Mouse (Mus musculus) lung, embryonic 16.5 days (tissue): ENCODE measurements around the gene Gm49387. TPM values are rescaled to one million over a fixed set of nuclear protein-coding genes. Genes with fewer than 3 reads are reported as not detected.

Source experiments
- ATAC-seq: fragments of 200-750 bp; cut with Nextera tagmentation; 2 replicates; pipeline ENCODE4 v1.8.0; 2017; ENCODE audit warnings: low read depth, mild to moderate bottlenecking, moderate library complexity
- H3K27ac ChIP-seq: fragments of 300-500 bp; sonication (generic); 2 replicates; pipeline ENCODE4 v1.5.1; 2014; ENCODE audit warnings: mild to moderate bottlenecking, control low read depth, low read length
- H3K27me3 ChIP-seq: fragments of 300-500 bp; sonication (generic); 2 replicates; pipeline ENCODE4 v1.6.1; 2014; ENCODE audit warnings: low read depth, low read length, mixed read lengths; ENCODE audit not compliant: control insufficient read depth, insufficient read depth
- H3K36me3 ChIP-seq: fragments of 300-500 bp; sonication (generic); 2 replicates; pipeline ENCODE4 v1.6.1; 2014; ENCODE audit warnings: low read length; ENCODE audit not compliant: control insufficient read depth, insufficient read depth
- H3K4me1 ChIP-seq: fragments of 300-500 bp; sonication (generic); replicated peaks from 2 replicates; pipeline ENCODE4 v1.6.1; 2014; ENCODE audit warnings: low read length, mixed read lengths; ENCODE audit not compliant: control insufficient read depth, insufficient read depth
- H3K4me2 ChIP-seq: fragments of 300-500 bp; sonication (generic); 2 replicates; pipeline ENCODE4 v1.6.1; 2014; ENCODE audit warnings: low read depth, low read length, control low read depth
- H3K4me3 ChIP-seq: fragments of 300-500 bp; sonication (generic); 2 replicates; pipeline ENCODE4 v1.5.1; 2014; ENCODE audit warnings: mild to moderate bottlenecking, low read length, control low read depth
- H3K9ac ChIP-seq: fragments of 300-500 bp; sonication (generic); 2 replicates; pipeline ENCODE4 v1.6.1; 2014; ENCODE audit warnings: low read length, control low read depth
- H3K9me3 ChIP-seq: fragments of 300-500 bp; sonication (generic); 2 replicates; pipeline ENCODE4 v1.6.1; 2016; ENCODE audit warnings: low read length; ENCODE audit not compliant: control insufficient read depth
- WGBS: fragments of 180-500 bp; shearing (Covaris S2); extraction: QIAGEN DNeasy Blood & Tissue Kit; methylation state at CpG from one replicate; pipeline ENCODE4 v1.1.7; 2014; 5-methylcytosine and 5-hydroxymethylcytosine counted together
- polyA plus RNA-seq: library from polyadenylated mRNA; unstranded; fragments of >200 nt; fragmentation: Nextera tagmentation; extraction: Ambion mirVana; gene quantifications from 2 replicates; pipeline ENCODE4 v1.2.1, GENCODE M21; 2015

The Gm49387 gene
- polyA plus RNA-seq, 1 experiment from 2014 or later, result 1.6 TPM

GRCm38 (mm10) chr14:31656386-31656785 is 15.7 kb upstream of the Gm49387 start:
- peaks cover 21% of the 10 kb centered on the region for H3K4me1 ChIP-seq
- ATAC-seq, result no peak

GRCm38 (mm10) chr14:31655406-31655805 is 14.7 kb upstream of the Gm49387 start:
- Histone ChIP-seq H3K4me3 (no peak overlapping the region), H3K9ac (no peak overlapping the region), H3K9me3 (peaks cover 1% of the 10 kb centered on the region; the same call in 1 of the 2 replicates), H3K4me2 (no peak overlapping the region), H3K27me3 (no peaks in the 10 kb centered on the region), H3K36me3 (no peaks in the 10 kb centered on the region), H3K4me1 (peaks cover 17% of the 10 kb centered on the region), H3K27ac (no peak overlapping the region)
- WGBS, result 77% methylated on average over 14 of the region's 14 CpGs
- ATAC-seq, result no peak

More at GRCm38 (mm10) chr14:31656386-31656785, 15.7 kb upstream of the Gm49387 start:
- H3K36me3 ChIP-seq, result no peaks in the 10 kb centered on the region
- H3K9ac ChIP-seq, result no peak overlapping the region
- no peaks in the 10 kb centered on the region for H3K9me3 ChIP-seq
- no peak overlapping the region for H3K27ac ChIP-seq
- H3K4me3 ChIP-seq, result no peak overlapping the region
- H3K4me2 ChIP-seq, result no peak overlapping the region
- no peaks in the 10 kb centered on the region for H3K27me3 ChIP-seq
- WGBS, result 58% methylated on average over 7 of the region's 7 CpGs

- no peak for ATAC-seq
- WGBS, result 85% methylated on average over 5 of the region's 5 CpGs
- H3K4me1 ChIP-seq, result peaks cover 13% of the 10 kb centered on the region
- H3K36me3 ChIP-seq, result no peaks in the 10 kb centered on the region
- H3K9me3 ChIP-seq, result peaks cover 3% of the 10 kb centered on the region; the same call in 1 of the 2 replicates
- H3K4me3 ChIP-seq, result no peak overlapping the region
- H3K27me3 ChIP-seq, result no peaks in the 10 kb centered on the region
- no peak overlapping the region for H3K4me2 ChIP-seq
- H3K9ac ChIP-seq, result no peak overlapping the region
- H3K27ac ChIP-seq, result no peak overlapping the region
Measured at GRCm38 (mm10) chr14:31654816-31655215, 14.1 kb upstream of the Gm49387 start.

- H3K4me2 ChIP-seq, result no peak overlapping the region
- WGBS, result 68% methylated on average over 14 of the region's 14 CpGs
- H3K9me3 ChIP-seq, result peaks cover 3% of the 10 kb centered on the region; the same call in 1 of the 2 replicates
- H3K27me3 ChIP-seq, result no peaks in the 10 kb centered on the region
- H3K4me1 ChIP-seq, result peaks cover 5% of the 10 kb centered on the region; the same call in 1 of the 2 replicates
- H3K4me3 ChIP-seq, result no peak overlapping the region
- H3K27ac ChIP-seq, result no peak overlapping the region
- H3K9ac ChIP-seq, result no peak overlapping the region
- H3K36me3 ChIP-seq, result no peaks in the 10 kb centered on the region
- no peak for ATAC-seq
Measured at GRCm38 (mm10) chr14:31653101-31653875, 12.6 kb upstream of the Gm49387 start.

- Histone ChIP-seq H3K9me3 (peaks cover 3% of the 10 kb centered on the region; the same call in 1 of the 2 replicates), H3K4me2 (no peak overlapping the region), H3K27me3 (no peaks in the 10 kb centered on the region), H3K36me3 (no peaks in the 10 kb centered on the region), H3K9ac (no peak overlapping the region), H3K4me1 (peaks cover 5% of the 10 kb centered on the region; the same call in 1 of the 2 replicates), H3K4me3 (no peak overlapping the region), H3K27ac (no peak overlapping the region)
- no peak for ATAC-seq
- 70% methylated on average over 1 of the region's 1 CpGs for WGBS
Measured at GRCm38 (mm10) chr14:31652624-31653023, 11.9 kb upstream of the Gm49387 start.

GRCm38 (mm10) chr14:31652106-31652505 is 11.4 kb upstream of the Gm49387 start:
- no peak for ATAC-seq
- Histone ChIP-seq H3K27me3 (no peaks in the 10 kb centered on the region), H3K9ac (no peak overlapping the region), H3K36me3 (no peaks in the 10 kb centered on the region), H3K4me2 (no peak overlapping the region), H3K4me1 (no peaks in the 10 kb centered on the region), H3K27ac (no peak overlapping the region), H3K9me3 (peaks cover 3% of the 10 kb centered on the region; the same call in 1 of the 2 replicates), H3K4me3 (no peak overlapping the region)
- WGBS, result 24% methylated on average over 5 of the region's 5 CpGs

GRCm38 (mm10) chr14:31651206-31651605 is 10.5 kb upstream of the Gm49387 start:
- H3K9me3 ChIP-seq, result peaks cover 3% of the 10 kb centered on the region; the same call in 1 of the 2 replicates
- no peaks in the 10 kb centered on the region for H3K36me3 ChIP-seq
- no peak overlapping the region for H3K9ac ChIP-seq
- no peaks in the 10 kb centered on the region for H3K4me1 ChIP-seq
- no peak for ATAC-seq
- H3K4me3 ChIP-seq, result no peak overlapping the region
- H3K4me2 ChIP-seq, result no peak overlapping the region
- H3K27ac ChIP-seq, result no peak overlapping the region
- no peaks in the 10 kb centered on the region for H3K27me3 ChIP-seq
- 51% methylated on average over 7 of the region's 7 CpGs for WGBS

GRCm38 (mm10) chr14:31650347-31650746 is 9.7 kb upstream of the Gm49387 start:
- no peaks in the 10 kb centered on the region for H3K36me3 ChIP-seq
- H3K4me3 ChIP-seq, result no peak overlapping the region
- H3K4me1 ChIP-seq, result no peaks in the 10 kb centered on the region
- peak; percentile 23; the same call in 1 of the 2 replicates for ATAC-seq
- no peaks in the 10 kb centered on the region for H3K27me3 ChIP-seq
- H3K9me3 ChIP-seq, result peaks cover 3% of the 10 kb centered on the region; the same call in 1 of the 2 replicates
- no peak overlapping the region for H3K9ac ChIP-seq
- no peak overlapping the region for H3K4me2 ChIP-seq
- no peak overlapping the region for H3K27ac ChIP-seq
- 93% methylated on average over 3 of the region's 3 CpGs for WGBS

GRCm38 (mm10) chr14:31647991-31648390 is 7.3 kb upstream of the Gm49387 start:
- no peak overlapping the region for H3K4me3 ChIP-seq
- no peaks in the 10 kb centered on the region for H3K4me1 ChIP-seq
- no peak for ATAC-seq

More at GRCm38 (mm10) chr14:31647991-31648390, 7.3 kb upstream of the Gm49387 start:
- Histone ChIP-seq H3K4me2 (no peak overlapping the region), H3K9me3 (peaks cover 3% of the 10 kb centered on the region; the same call in 1 of the 2 replicates), H3K27me3 (no peaks in the 10 kb centered on the region), H3K36me3 (no peaks in the 10 kb centered on the region), H3K9ac (no peak overlapping the region), H3K27ac (no peak overlapping the region)
- WGBS, result 85% methylated on average over 10 of the region's 10 CpGs
